Mouse (Mus musculus): Measurements from ENCODE around the gene Gm11564. TPM values are rescaled to one million over a fixed set of nuclear protein-coding genes. Genes with fewer than 3 reads are reported as not detected.
"Not testable (repeated sequence)": the region's sequence is repeated elsewhere in the genome, so short reads cannot be mapped to it uniquely, and the experiment has no call there.

Gm11564 gene
- polyA plus RNA-seq (2015; fragmentation: Nextera tagmentation; extraction: Ambion mirVana): not detected in 2 replicates

GRCm38 (mm10) chr11:99815566-99815965, at the start of gene Gm11564:
Gm11564 (minus strand) TSS chr11:99815666.
- 58% methylated on average over 2 of the region's 2 CpGs for WGBS (ENCODE audit: insufficient replicate concordance)
- not testable (repeated sequence) for H3K4me2 ChIP-seq (ENCODE audit: low read depth, low read length); H3K4me1 ChIP-seq (ENCODE audit: control insufficient read depth, low read depth, low read length); H3K9ac ChIP-seq (ENCODE audit: low read depth, low read length); H3K4me3 ChIP-seq (ENCODE audit: low read depth, low read length); ATAC-seq (ENCODE audit: low read depth); H3K9me3 ChIP-seq (replicated peaks; ENCODE audit: control insufficient read depth, low read length); H3K27ac ChIP-seq (ENCODE audit: low read length); H3K36me3 ChIP-seq (ENCODE audit: control insufficient read depth, insufficient read depth); H3K27me3 ChIP-seq (ENCODE audit: control insufficient read depth, insufficient read depth, low read depth, low read length)

- not testable (repeated sequence) for H3K9me3 ChIP-seq (replicated peaks; ENCODE audit: control insufficient read depth, low read length); ATAC-seq (ENCODE audit: low read depth); H3K27ac ChIP-seq (ENCODE audit: low read length); H3K27me3 ChIP-seq (ENCODE audit: control insufficient read depth, insufficient read depth, low read depth, low read length); H3K36me3 ChIP-seq (ENCODE audit: control insufficient read depth, insufficient read depth); H3K4me3 ChIP-seq (ENCODE audit: low read depth, low read length); H3K4me1 ChIP-seq (ENCODE audit: control insufficient read depth, low read depth, low read length); H3K9ac ChIP-seq (ENCODE audit: low read depth, low read length); H3K4me2 ChIP-seq (ENCODE audit: low read depth, low read length)
- WGBS (ENCODE audit: insufficient replicate concordance): 39% methylated on average over 1 of the region's 1 CpGs
Measured at GRCm38 (mm10) chr11:99864176-99864575, 48.7 kb upstream of the Gm11564 start, which contains the start of gene Gm11559. Gm11559 (plus strand) TSS chr11:99864476.

- Histone ChIP-seq H3K36me3 (ENCODE audit: control insufficient read depth, insufficient read depth) (no peaks in the 10 kb centered on the region), H3K4me3 (ENCODE audit: low read depth, low read length) (no peak overlapping the region), H3K4me1 (ENCODE audit: control insufficient read depth, low read depth, low read length) (no peaks in the 10 kb centered on the region), H3K9ac (ENCODE audit: low read depth, low read length) (no peak overlapping the region), H3K9me3 (replicated peaks; ENCODE audit: control insufficient read depth, low read length) (no peaks in the 10 kb centered on the region), H3K27ac (ENCODE audit: low read length) (no peak overlapping the region), H3K4me2 (ENCODE audit: low read depth, low read length) (no peak overlapping the region), H3K27me3 (ENCODE audit: control insufficient read depth, insufficient read depth, low read depth, low read length) (no peaks in the 10 kb centered on the region)
- no peak for ATAC-seq (ENCODE audit: low read depth)
- WGBS (ENCODE audit: insufficient replicate concordance): 53% methylated on average over 2 of the region's 2 CpGs
Measured at GRCm38 (mm10) chr11:99858761-99859160, 43.3 kb upstream of the Gm11564 start.

- Histone ChIP-seq H3K4me2 (ENCODE audit: low read depth, low read length) (no peak within 1 kb of the TSS), H3K36me3 (ENCODE audit: control insufficient read depth, insufficient read depth) (no peaks in the 10 kb centered on the region), H3K27me3 (ENCODE audit: control insufficient read depth, insufficient read depth, low read depth, low read length) (no peaks in the 10 kb centered on the region), H3K9ac (ENCODE audit: low read depth, low read length) (no peak within 1 kb of the TSS), H3K4me3 (ENCODE audit: low read depth, low read length) (no peak within 1 kb of the TSS), H3K9me3 (replicated peaks; ENCODE audit: control insufficient read depth, low read length) (no peaks in the 10 kb centered on the region), H3K4me1 (ENCODE audit: control insufficient read depth, low read depth, low read length) (no peaks in the 10 kb centered on the region), H3K27ac (ENCODE audit: low read length) (no peak within 1 kb of the TSS)
- no peak for ATAC-seq (ENCODE audit: low read depth)
- 70% methylated on average over 2 of the region's 2 CpGs for WGBS (ENCODE audit: insufficient replicate concordance)
Measured at GRCm38 (mm10) chr11:99857617-99858016, 42.2 kb upstream of the Gm11564 start, which contains the start of gene Gm11568. Gm11568 (plus strand) TSS chr11:99857917.

GRCm38 (mm10) chr11:99854121-99854520, 38.7 kb upstream of the Gm11564 start:
- Histone ChIP-seq H3K4me3 (ENCODE audit: low read depth, low read length) (no peak overlapping the region), H3K4me1 (ENCODE audit: control insufficient read depth, low read depth, low read length) (no peaks in the 10 kb centered on the region), H3K4me2 (ENCODE audit: low read depth, low read length) (no peak overlapping the region), H3K9me3 (replicated peaks; ENCODE audit: control insufficient read depth, low read length) (no peaks in the 10 kb centered on the region), H3K36me3 (ENCODE audit: control insufficient read depth, insufficient read depth) (no peaks in the 10 kb centered on the region), H3K27me3 (ENCODE audit: control insufficient read depth, insufficient read depth, low read depth, low read length) (no peaks in the 10 kb centered on the region), H3K27ac (ENCODE audit: low read length) (no peak overlapping the region), H3K9ac (ENCODE audit: low read depth, low read length) (no peak overlapping the region)
- 52% methylated on average over 3 of the region's 3 CpGs for WGBS (ENCODE audit: insufficient replicate concordance)
- no peak for ATAC-seq (ENCODE audit: low read depth)

GRCm38 (mm10) chr11:99851508-99851907, 36.0 kb upstream of the Gm11564 start, which contains the start of gene Krtap4-16:
Krtap4-16 (minus strand) TSS chr11:99851608.
- Histone ChIP-seq H3K9me3 (replicated peaks; ENCODE audit: control insufficient read depth, low read length) (no peaks in the 10 kb centered on the region), H3K4me3 (ENCODE audit: low read depth, low read length) (no peak within 1 kb of the TSS), H3K4me1 (ENCODE audit: control insufficient read depth, low read depth, low read length) (no peaks in the 10 kb centered on the region), H3K36me3 (ENCODE audit: control insufficient read depth, insufficient read depth) (no peaks in the 10 kb centered on the region), H3K4me2 (ENCODE audit: low read depth, low read length) (no peak within 1 kb of the TSS), H3K9ac (ENCODE audit: low read depth, low read length) (no peak within 1 kb of the TSS), H3K27me3 (ENCODE audit: control insufficient read depth, insufficient read depth, low read depth, low read length) (no peaks in the 10 kb centered on the region), H3K27ac (ENCODE audit: low read length) (no peak within 1 kb of the TSS)
- ATAC-seq (ENCODE audit: low read depth): no peak

GRCm38 (mm10) chr11:99846746-99847145, 31.3 kb upstream of the Gm11564 start:
- H3K9ac ChIP-seq (ENCODE audit: low read depth, low read length): no peak overlapping the region
- H3K4me1 ChIP-seq (ENCODE audit: control insufficient read depth, low read depth, low read length): no peaks in the 10 kb centered on the region
- no peak for ATAC-seq (ENCODE audit: low read depth)
- H3K27ac ChIP-seq (ENCODE audit: low read length): no peak overlapping the region
- H3K4me2 ChIP-seq (ENCODE audit: low read depth, low read length): no peak overlapping the region
- no peaks in the 10 kb centered on the region for H3K9me3 ChIP-seq (replicated peaks; ENCODE audit: control insufficient read depth, low read length)
- H3K36me3 ChIP-seq (ENCODE audit: control insufficient read depth, insufficient read depth): no peaks in the 10 kb centered on the region
- H3K27me3 ChIP-seq (ENCODE audit: control insufficient read depth, insufficient read depth, low read depth, low read length): no peaks in the 10 kb centered on the region
- H3K4me3 ChIP-seq (ENCODE audit: low read depth, low read length): no peak overlapping the region
- WGBS (ENCODE audit: insufficient replicate concordance): 62% methylated on average over 2 of the region's 2 CpGs

GRCm38 (mm10) chr11:99842185-99842584, 26.7 kb upstream of the Gm11564 start:
- Histone ChIP-seq H3K36me3 (ENCODE audit: control insufficient read depth, insufficient read depth) (no peaks in the 10 kb centered on the region), H3K9me3 (replicated peaks; ENCODE audit: control insufficient read depth, low read length) (no peaks in the 10 kb centered on the region), H3K4me1 (ENCODE audit: control insufficient read depth, low read depth, low read length) (no peaks in the 10 kb centered on the region), H3K27me3 (ENCODE audit: control insufficient read depth, insufficient read depth, low read depth, low read length) (no peaks in the 10 kb centered on the region), H3K27ac (ENCODE audit: low read length) (no peak overlapping the region), H3K9ac (ENCODE audit: low read depth, low read length) (no peak overlapping the region), H3K4me3 (ENCODE audit: low read depth, low read length) (no peak overlapping the region), H3K4me2 (ENCODE audit: low read depth, low read length) (no peak overlapping the region)
- no peak for ATAC-seq (ENCODE audit: low read depth)
- 58% methylated on average over 1 of the region's 1 CpGs for WGBS (ENCODE audit: insufficient replicate concordance)

GRCm38 (mm10) chr11:99837966-99838365, 22.5 kb upstream of the Gm11564 start, which contains the start of gene 2300003K06Rik:
2300003K06Rik (minus strand) TSS chr11:99838066.
- Histone ChIP-seq H3K9ac (ENCODE audit: low read depth, low read length) (no peak within 1 kb of the TSS), H3K4me1 (ENCODE audit: control insufficient read depth, low read depth, low read length) (no peaks in the 10 kb centered on the region), H3K4me2 (ENCODE audit: low read depth, low read length) (no peak within 1 kb of the TSS), H3K4me3 (ENCODE audit: low read depth, low read length) (no peak within 1 kb of the TSS), H3K27me3 (ENCODE audit: control insufficient read depth, insufficient read depth, low read depth, low read length) (no peaks in the 10 kb centered on the region), H3K36me3 (ENCODE audit: control insufficient read depth, insufficient read depth) (no peaks in the 10 kb centered on the region), H3K27ac (ENCODE audit: low read length) (no peak within 1 kb of the TSS), H3K9me3 (replicated peaks; ENCODE audit: control insufficient read depth, low read length) (no peaks in the 10 kb centered on the region)
- 45% methylated on average over 1 of the region's 1 CpGs for WGBS (ENCODE audit: insufficient replicate concordance)
- ATAC-seq (ENCODE audit: low read depth): no peak
